Mouse (Mus musculus) heart, postnatal 0 days (tissue): ENCODE measurements around the gene Maml3.

Experiments
- CTCF ChIP-seq: IDR thresholded peaks from 2 replicates; pipeline ENCODE4 v1.5.1; 2016; ENCODE audit warnings: antibody characterized with exemption, control low read depth, low read depth
- EP300 ChIP-seq: IDR thresholded peaks from 2 replicates; pipeline ENCODE4 v1.6.1; 2016; ENCODE audit warnings: antibody characterized with exemption, low read depth

GRCm38 (mm10) chr3:51953927-51954326 lies 150.9 kb downstream of the Maml3 start:
- TF ChIP-seq CTCF (no peak), EP300 (no peak)
